Mouse (Mus musculus) MEL (cell line): ENCODE measurements around the gene AC124108.1. TPM values are rescaled to one million over a fixed set of nuclear protein-coding genes. Genes with fewer than 3 reads are reported as not detected.

Source experiments
- DNase-seq: peaks from one replicate; pipeline ENCODE4 v3.0.0; 2011; ENCODE audit warnings: low read depth, low spot score
- H3K27ac ChIP-seq: 2 replicates; pipeline ENCODE4 v1.5.1; 2012; ENCODE audit warnings: low read depth, mild to moderate bottlenecking, control low read depth, low read length, moderate library complexity; ENCODE audit not compliant: control insufficient read depth
- H3K27me3 ChIP-seq, 2 experiments: fragments of 150-350 bp in 1 of 2; sonication (generic) in 1 of 2; 2 replicates each; pipeline ENCODE4 v1.6.1; 2012; ENCODE audit warnings: low read length in 2 of 2, mild to moderate bottlenecking in 2 of 2, improper control_type of control experiment in 1 of 2, moderate library complexity in 1 of 2; ENCODE audit not compliant: insufficient read depth in 2 of 2, control insufficient read depth in 1 of 2
- H3K36me3 ChIP-seq, 2 experiments: 2 replicates each; pipeline ENCODE4 v1.6.1; 2012 to 2014; ENCODE audit warnings: low read length in 2 of 2, improper control_type of control experiment in 1 of 2, inconsistent platforms in 1 of 2, mild to moderate bottlenecking in 1 of 2; ENCODE audit not compliant: insufficient read depth in 2 of 2, control insufficient read depth in 1 of 2
- H3K4me1 ChIP-seq, 2 experiments: fragments of 150-350 bp in 1 of 2; sonication (generic) in 1 of 2; 2 replicates each; pipeline ENCODE4 v1.6.1; 2012; ENCODE audit warnings: low read length in 2 of 2, improper control_type of control experiment in 1 of 2, mild to moderate bottlenecking in 1 of 2; ENCODE audit not compliant: insufficient read depth in 2 of 2, control insufficient read depth in 1 of 2
- H3K4me3 ChIP-seq, 2 experiments: fragments of 150-350 bp in 1 of 2; sonication (generic) in 1 of 2; 2 replicates each; pipeline ENCODE4 v1.5.1; 2012; ENCODE audit warnings: low read depth in 2 of 2, low read length in 2 of 2, mild to moderate bottlenecking in 2 of 2, moderate library complexity in 2 of 2, control low read depth in 1 of 2, improper control_type of control experiment in 1 of 2; ENCODE audit not compliant: control insufficient read depth in 1 of 2, insufficient read depth in 1 of 2
- H3K79me2 ChIP-seq: 2 replicates; pipeline ENCODE4 v1.6.1; 2012; ENCODE audit warnings: mild to moderate bottlenecking, low read length, moderate library complexity; ENCODE audit not compliant: control insufficient read depth, poor library complexity, insufficient read depth
- H3K9ac ChIP-seq: 2 replicates; pipeline ENCODE4 v1.6.1; 2012; ENCODE audit warnings: low read depth, mild to moderate bottlenecking, control low read depth, low read length, moderate library complexity; ENCODE audit not compliant: control insufficient read depth, poor library complexity, severe bottlenecking
- H3K9me3 ChIP-seq: fragments of 150-350 bp; sonication (generic); replicated peaks from 2 replicates; pipeline ENCODE4 v1.6.1; 2012; ENCODE audit warnings: mild to moderate bottlenecking, low read length, improper control_type of control experiment, moderate library complexity; ENCODE audit not compliant: insufficient read depth
- CTCF ChIP-seq, 3 experiments: IDR thresholded peaks in 2 of 3; conservative IDR thresholded peaks in 1 of 3; 2 replicates each; pipeline ENCODE4 v1.5.1; 2011 to 2012; ENCODE audit warnings: low read length in 3 of 3, low read depth in 2 of 3, mild to moderate bottlenecking in 2 of 3, improper control_type of control experiment in 1 of 3, inconsistent platforms in 1 of 3, mixed read lengths in 1 of 3, moderate library complexity in 1 of 3; ENCODE audit not compliant: control insufficient read depth in 1 of 3, insufficient read depth in 1 of 3, poor library complexity in 1 of 3, severe bottlenecking in 1 of 3
- ELF1 ChIP-seq: IDR thresholded peaks from 2 replicates; pipeline ENCODE4 v1.6.1; 2014; ENCODE audit warnings: low read depth, mild to moderate bottlenecking, inconsistent platforms, low read length, improper control_type of control experiment, moderate library complexity
- EP300 ChIP-seq, 2 experiments: IDR thresholded peaks; 2 replicates each; pipeline ENCODE4 v1.6.1; 2011; ENCODE audit warnings: improper control_type of control experiment in 2 of 2, low read length in 2 of 2, low read depth in 1 of 2, mild to moderate bottlenecking in 1 of 2
- GABPA ChIP-seq: IDR thresholded peaks from 2 replicates; pipeline ENCODE4 v1.6.1; 2012; ENCODE audit warnings: low read depth, mild to moderate bottlenecking, inconsistent platforms, low read length, improper control_type of control experiment, moderate library complexity
- MAFK ChIP-seq: IDR thresholded peaks from 2 replicates; pipeline ENCODE4 v1.6.1; 2011; ENCODE audit warnings: low read depth, mild to moderate bottlenecking, low read length, improper control_type of control experiment, borderline replicate concordance
- MAZ ChIP-seq: IDR thresholded peaks from 2 replicates; pipeline ENCODE4 v1.6.1; 2012; ENCODE audit warnings: low read depth, mild to moderate bottlenecking, inconsistent platforms, low read length, improper control_type of control experiment
- MYC ChIP-seq: IDR thresholded peaks from 2 replicates; pipeline ENCODE4 v1.6.1; 2011; ENCODE audit warnings: low read depth, mild to moderate bottlenecking, low read length, improper control_type of control experiment, moderate library complexity
- NELFE ChIP-seq: IDR thresholded peaks from 2 replicates; pipeline ENCODE4 v1.6.1; 2011; ENCODE audit warnings: low read depth, low read length, improper control_type of control experiment
- NRF1 ChIP-seq: IDR thresholded peaks from 2 replicates; pipeline ENCODE4 v1.6.1; 2014; ENCODE audit warnings: low read depth, mild to moderate bottlenecking, inconsistent platforms, low read length, improper control_type of control experiment, moderate library complexity; ENCODE audit not compliant: poor library complexity, insufficient read depth, severe bottlenecking
- POLR2AphosphoS2 ChIP-seq: IDR thresholded peaks from 2 replicates; pipeline ENCODE4 v1.6.1; 2011; ENCODE audit warnings: low read length, improper control_type of control experiment
- POLR2AphosphoS5 ChIP-seq: IDR thresholded peaks from 2 replicates; pipeline ENCODE4 v1.6.1; 2012; ENCODE audit warnings: low read depth, borderline replicate concordance, mild to moderate bottlenecking, inconsistent platforms, low read length, moderate library complexity, mixed read lengths
- RCOR1 ChIP-seq: IDR thresholded peaks from 2 replicates; pipeline ENCODE4 v1.6.1; 2012; ENCODE audit warnings: low read depth, mild to moderate bottlenecking, inconsistent platforms, low read length, improper control_type of control experiment
- SIN3A ChIP-seq: IDR thresholded peaks from 2 replicates; pipeline ENCODE4 v1.6.1; 2012; ENCODE audit warnings: low read length, improper control_type of control experiment, inconsistent platforms
- SMC3 ChIP-seq: IDR thresholded peaks from 2 replicates; pipeline ENCODE4 v1.6.1; 2011; ENCODE audit warnings: low read depth, low read length, improper control_type of control experiment
- TBP ChIP-seq: IDR thresholded peaks from 2 replicates; pipeline ENCODE4 v1.8.0; 2011; ENCODE audit warnings: low read depth, low read length, improper control_type of control experiment
- UBTF ChIP-seq: IDR thresholded peaks from 2 replicates; pipeline ENCODE4 v1.6.1; 2012; ENCODE audit warnings: low read depth, mild to moderate bottlenecking, inconsistent platforms, low read length, improper control_type of control experiment, moderate library complexity, borderline replicate concordance; ENCODE audit not compliant: insufficient read depth
- ZMIZ1 ChIP-seq: IDR thresholded peaks from 2 replicates; pipeline ENCODE4 v1.6.1; 2012; ENCODE audit warnings: low read depth, mild to moderate bottlenecking, inconsistent platforms, low read length, improper control_type of control experiment, moderate library complexity
- polyA plus RNA-seq, 2 experiments: library from polyadenylated mRNA; stranded (reverse) in 1 of 2; unstranded in 1 of 2; fragments of >175 nt in 1 of 2; fragments of >200 nt in 1 of 2; gene quantifications; 2 replicates each; pipeline versions ENCODE4 v1.2.1 to v1.2.4; 2012; ENCODE audit warnings: low replicate concordance in 2 of 2, low read depth in 1 of 2; ENCODE audit not compliant: insufficient read length in 2 of 2, insufficient read depth in 1 of 2, missing spikeins in 1 of 2
- total RNA-seq: library from RNA; depleted of rRNA; stranded (reverse); fragments of 300-350 nt; gene quantifications from 2 replicates; pipeline ENCODE4 v1.2.3, GENCODE M21; 2012

Gene AC124108.1
- total and polyA plus RNA-seq, 3 experiments, result not detected

DNA sequence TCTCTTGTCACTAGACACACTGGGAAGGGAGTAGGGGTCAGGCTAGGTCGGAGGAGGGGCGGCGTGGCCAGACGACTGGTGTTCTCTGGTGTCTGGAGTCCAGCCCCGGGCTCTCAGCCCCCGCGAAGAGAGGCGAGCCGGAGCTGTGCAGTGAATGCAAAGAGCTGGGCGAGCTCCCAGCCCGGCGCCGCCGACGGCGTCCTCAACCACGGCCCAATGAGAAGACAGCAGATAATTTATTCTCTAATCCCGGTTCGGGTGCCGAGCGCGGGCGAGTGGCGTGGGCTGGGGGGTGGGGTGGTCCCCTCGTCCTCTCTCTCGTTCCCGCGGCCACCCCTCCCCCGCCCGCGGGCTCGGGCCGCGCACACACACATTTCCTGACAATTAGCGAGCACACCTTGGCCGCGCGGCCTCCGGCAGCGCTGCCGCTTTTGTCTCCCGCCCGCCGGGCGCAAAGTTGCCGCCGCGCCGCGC is 1.2 kb upstream of the AC124108.1 start:
- no peaks in the 10 kb centered on the region for H3K9me3 ChIP-seq
- peaks cover 0 to 4% of the 10 kb centered on the region in 2 experiments; a peak in 3 of 4 replicates for H3K27me3 ChIP-seq
- no peak overlapping the region for H3K4me3 ChIP-seq
- DNase-seq, result no peak
- H3K9ac ChIP-seq, result no peak overlapping the region
- H3K27ac ChIP-seq, result no peak overlapping the region
- no peaks in the 10 kb centered on the region for H3K79me2 ChIP-seq
- H3K36me3 ChIP-seq, result no peaks in the 10 kb centered on the region
- no peak for TF ChIP-seq NELFE
- TF ChIP-seq SMC3, result no peak
- no peak for TF ChIP-seq POLR2AphosphoS5
- no peak for TF ChIP-seq EP300 (IDR thresholded peaks at IDR 0.05; ENCODE audit: low read depth in 1 of 2, low read length in 2 of 2)
- TF ChIP-seq CTCF (IDR thresholded peaks at IDR 0.05 in 2 of 3, conservative IDR thresholded peaks at IDR 0.05 in 1 of 3; ENCODE audit: control insufficient read depth in 1 of 3, insufficient read depth in 1 of 3, low read depth in 2 of 3, low read length in 3 of 3, poor library complexity in 1 of 3, severe bottlenecking in 1 of 3), result no peak
- no peak for TF ChIP-seq MAFK
- TF ChIP-seq POLR2AphosphoS2, result no peak
- TF ChIP-seq GABPA, result no peak
- no peaks in the 10 kb centered on the region for H3K4me1 ChIP-seq

DNA sequence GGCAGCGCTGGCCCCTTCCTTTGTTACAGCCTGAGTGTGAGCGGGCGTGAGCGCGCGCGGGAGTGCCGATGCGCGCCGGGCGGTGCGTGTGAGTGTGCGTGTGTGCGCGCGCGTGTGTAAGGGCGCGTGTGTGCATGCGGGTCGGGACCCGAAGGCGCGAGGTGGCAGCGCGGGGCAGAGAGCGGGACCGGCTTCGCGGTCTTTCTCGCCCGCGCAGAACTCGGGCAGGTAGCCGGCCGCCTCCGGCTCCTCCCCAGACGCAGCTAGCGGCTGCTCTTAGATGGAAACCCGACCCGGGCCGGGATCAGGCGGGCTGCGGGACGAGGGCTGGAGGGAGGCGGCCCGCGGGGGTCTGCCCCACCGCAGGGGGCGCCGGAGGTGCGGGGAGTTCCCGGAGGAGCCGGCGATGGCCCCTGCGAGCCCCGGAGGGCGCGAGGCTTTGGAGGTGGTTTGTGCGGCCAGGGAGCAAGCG is 600 bp upstream of the AC124108.1 start:
- H3K79me2 ChIP-seq, result no peaks in the 10 kb centered on the region
- H3K4me1 ChIP-seq, result no peaks in the 10 kb centered on the region
- H3K27ac ChIP-seq, result no peak overlapping the region
- H3K4me3 ChIP-seq, result no peak overlapping the region
- H3K9ac ChIP-seq, result no peak overlapping the region
- no peak for DNase-seq
- peaks cover 0 to 8% of the 10 kb centered on the region in 2 experiments for H3K27me3 ChIP-seq
- TF ChIP-seq RCOR1, result no peak
- TF ChIP-seq SIN3A, result no peak
- no peak for TF ChIP-seq MYC
- no peak for TF ChIP-seq ZMIZ1
- no peak for TF ChIP-seq MAZ
- no peak for TF ChIP-seq NRF1
- TF ChIP-seq TBP, result no peak
- TF ChIP-seq NELFE, result no peak
- TF ChIP-seq POLR2AphosphoS5, result no peak
- no peak for TF ChIP-seq UBTF
- no peak for TF ChIP-seq ELF1
- no peaks in the 10 kb centered on the region for H3K9me3 ChIP-seq
- no peaks in the 10 kb centered on the region for H3K36me3 ChIP-seq
